Mouse (Mus musculus) CH12.LX (cell line): Measurements from ENCODE around the gene Acvr2b. TPM values are rescaled to one million over a fixed set of nuclear protein-coding genes. Genes with fewer than 3 reads are reported as not detected.

Experiments
- DNase-seq: peaks from one replicate; pipeline ENCODE4 v3.0.0-alpha.2; 2013; ENCODE audit errors: extremely low read depth
- H3K27ac ChIP-seq: 2 replicates; pipeline ENCODE4 v1.5.1; 2012; ENCODE audit warnings: low read depth, mild to moderate bottlenecking, control low read depth, moderate library complexity; ENCODE audit not compliant: insufficient read depth
- H3K27me3 ChIP-seq: replicated peaks from 2 replicates; pipeline ENCODE3; 2012; ENCODE audit warnings: inconsistent platforms
- H3K36me3 ChIP-seq, 2 experiments: replicated peaks in 1 of 2; 2 replicates each; pipeline versions ENCODE3 to v1.6.1; 2012; ENCODE audit warnings: inconsistent platforms in 1 of 2, low read length in 1 of 2, mild to moderate bottlenecking in 1 of 2, mixed read lengths in 1 of 2, moderate library complexity in 1 of 2; ENCODE audit not compliant: control insufficient read depth in 1 of 2, insufficient read depth in 1 of 2
- H3K4me1 ChIP-seq, 2 experiments: 2 replicates each; pipeline ENCODE4 v1.6.1; 2012; ENCODE audit warnings: inconsistent platforms in 1 of 2, moderate library complexity in 1 of 2; ENCODE audit not compliant: insufficient read depth in 2 of 2, control insufficient read depth in 1 of 2
- H3K4me2 ChIP-seq: 2 replicates; pipeline ENCODE4 v1.6.1; 2012; ENCODE audit warnings: low read depth, mild to moderate bottlenecking, control low read depth; ENCODE audit not compliant: poor library complexity, insufficient read depth, severe bottlenecking
- H3K4me3 ChIP-seq, 3 experiments: fragments of 150-350 bp in 1 of 3; sonication (generic) in 1 of 3; replicated peaks in 1 of 3; 2 replicates each; pipeline versions ENCODE3 to v1.5.1; 2011 to 2012; ENCODE audit warnings: low read depth in 2 of 3, low read length in 2 of 3, mild to moderate bottlenecking in 2 of 3, moderate library complexity in 2 of 3, control low read depth in 1 of 3, improper control_type of control experiment in 1 of 3, inconsistent platforms in 1 of 3, mixed read lengths in 1 of 3; ENCODE audit not compliant: poor library complexity in 1 of 3
- H3K79me2 ChIP-seq: replicated peaks from 2 replicates; pipeline ENCODE4 v1.6.1; 2012; ENCODE audit warnings: mild to moderate bottlenecking, moderate library complexity; ENCODE audit not compliant: control insufficient read depth, poor library complexity, insufficient read depth, severe bottlenecking; ENCODE audit errors: extremely low read depth
- H3K9ac ChIP-seq: 2 replicates; pipeline ENCODE4 v1.6.1; 2012; ENCODE audit warnings: low read depth, mild to moderate bottlenecking, control low read depth, moderate library complexity; ENCODE audit not compliant: insufficient read depth
- H3K9me3 ChIP-seq: replicated peaks from 2 replicates; pipeline ENCODE3; 2012; ENCODE audit warnings: low read length, inconsistent platforms, mixed read lengths
- BHLHE40 ChIP-seq: IDR thresholded peaks from 2 replicates; pipeline ENCODE4 v1.6.1; 2011; ENCODE audit warnings: mild to moderate bottlenecking, low read depth, low read length, improper control_type of control experiment
- CHD1 ChIP-seq: IDR thresholded peaks from 2 replicates; pipeline ENCODE4 v1.6.1; 2012; ENCODE audit warnings: low read depth, low read length, improper control_type of control experiment, inconsistent platforms
- CHD2 ChIP-seq: IDR thresholded peaks from 2 replicates; pipeline ENCODE4 v1.6.1; 2011; ENCODE audit warnings: low read length, improper control_type of control experiment
- CTCF ChIP-seq, 2 experiments: IDR thresholded peaks in 1 of 2; conservative IDR thresholded peaks in 1 of 2; 2 replicates each; pipeline ENCODE4 v1.5.1; 2011 to 2012; ENCODE audit warnings: low read depth in 2 of 2, low read length in 2 of 2, improper control_type of control experiment in 1 of 2, inconsistent platforms in 1 of 2, mild to moderate bottlenecking in 1 of 2, moderate library complexity in 1 of 2
- E2F4 ChIP-seq: IDR thresholded peaks from 2 replicates; pipeline ENCODE4 v1.6.1; 2011; ENCODE audit warnings: low read depth, low read length, improper control_type of control experiment; ENCODE audit not compliant: insufficient replicate concordance
- ELF1 ChIP-seq: IDR thresholded peaks from 2 replicates; pipeline ENCODE4 v1.6.1; 2014; ENCODE audit warnings: low read depth, mild to moderate bottlenecking, inconsistent platforms, low read length, improper control_type of control experiment
- EP300 ChIP-seq: IDR thresholded peaks from 2 replicates; pipeline ENCODE4 v1.6.1; 2011; ENCODE audit warnings: low read length, improper control_type of control experiment
- JUN ChIP-seq: IDR thresholded peaks from 2 replicates; pipeline ENCODE4 v1.6.1; 2011; ENCODE audit warnings: low read depth, mild to moderate bottlenecking, low read length, improper control_type of control experiment, moderate library complexity; ENCODE audit not compliant: insufficient read depth
- MAZ ChIP-seq: IDR thresholded peaks from 2 replicates; pipeline ENCODE4 v1.6.1; 2012; ENCODE audit warnings: low read depth, mild to moderate bottlenecking, inconsistent platforms, low read length, improper control_type of control experiment, moderate library complexity
- MXI1 ChIP-seq: IDR thresholded peaks from 2 replicates; pipeline ENCODE4 v1.6.1; 2011; ENCODE audit warnings: mild to moderate bottlenecking, low read depth, low read length, improper control_type of control experiment
- MYC ChIP-seq: IDR thresholded peaks from 2 replicates; pipeline ENCODE4 v1.6.1; 2011; ENCODE audit warnings: low read depth, mild to moderate bottlenecking, improper control_type of control experiment, low read length
- NRF1 ChIP-seq: IDR thresholded peaks from 2 replicates; pipeline ENCODE4 v1.6.1; 2014; ENCODE audit warnings: low read depth, mild to moderate bottlenecking, inconsistent platforms, low read length, improper control_type of control experiment, moderate library complexity
- POLR2A ChIP-seq: IDR thresholded peaks from 2 replicates; pipeline ENCODE4 v1.6.1; 2011; ENCODE audit warnings: low read depth, mild to moderate bottlenecking, improper control_type of control experiment, low read length
- POLR2AphosphoS2 ChIP-seq: IDR thresholded peaks from 2 replicates; pipeline ENCODE4 v1.6.1; 2011; ENCODE audit warnings: low read depth, low read length, improper control_type of control experiment
- RAD21 ChIP-seq: IDR thresholded peaks from 2 replicates; pipeline ENCODE4 v1.6.1; 2011; ENCODE audit warnings: low read depth, mild to moderate bottlenecking, low read length, improper control_type of control experiment, moderate library complexity
- RCOR1 ChIP-seq: conservative IDR thresholded peaks from 2 replicates; pipeline ENCODE4 v1.6.1; 2012; ENCODE audit warnings: low read depth, mild to moderate bottlenecking, inconsistent platforms, low read length, improper control_type of control experiment
- SIN3A ChIP-seq: IDR thresholded peaks from 2 replicates; pipeline ENCODE4 v1.6.1; 2012; ENCODE audit warnings: low read length, improper control_type of control experiment, inconsistent platforms
- SMC3 ChIP-seq: IDR thresholded peaks from 2 replicates; pipeline ENCODE4 v1.6.1; 2011; ENCODE audit warnings: low read depth, low read length, improper control_type of control experiment
- UBTF ChIP-seq: IDR thresholded peaks from 2 replicates; pipeline ENCODE4 v1.6.1; 2012; ENCODE audit warnings: low read depth, mild to moderate bottlenecking, inconsistent platforms, low read length, improper control_type of control experiment, moderate library complexity
- USF2 ChIP-seq: conservative IDR thresholded peaks from 2 replicates; pipeline ENCODE4 v1.6.1; 2011; ENCODE audit warnings: low read depth, low read length, improper control_type of control experiment
- ZC3H11A ChIP-seq: IDR thresholded peaks from 2 replicates; pipeline ENCODE4 v1.6.1; 2012; ENCODE audit warnings: low read depth, mild to moderate bottlenecking, inconsistent platforms, low read length, improper control_type of control experiment
- ZMIZ1 ChIP-seq: IDR thresholded peaks from 2 replicates; pipeline ENCODE4 v1.6.1; 2012; ENCODE audit warnings: low read depth, mild to moderate bottlenecking, inconsistent platforms, low read length, improper control_type of control experiment
- dilution Hi-C: fragments of 300-500 bp; cut with MboI; formaldehyde crosslinking; loops from 2 replicates; pipeline ENCODE4 v1.14.3; 2020; ENCODE audit warnings: low sequenced_read_pairs; ENCODE audit not compliant: extremely low pct_unique_long_range_greater_than_20kb, extremely low pct_ligation_motif_present
- in situ Hi-C: fragments of 300-500 bp; cut with MboI; formaldehyde crosslinking; loops from 3 replicates; pipeline ENCODE4 v1.14.3; 2019; ENCODE audit warnings: low sequenced_read_pairs, low pct_ligation_motif_present, low pct_unique_long_range_greater_than_20kb, mixed read lengths
- polyA plus RNA-seq: library from polyadenylated mRNA; unstranded; fragments of >175 nt; gene quantifications from 2 replicates; pipeline ENCODE4 v1.2.1, GENCODE M21; 2012; ENCODE audit warnings: low read depth; ENCODE audit not compliant: insufficient read length
- total RNA-seq, 2 experiments: library from RNA; depleted of rRNA; stranded (reverse); fragments of 300-350 nt in 1 of 2; fragments of >200 nt in 1 of 2; gene quantifications; 2 replicates each; pipeline ENCODE4 v1.2.3; 2012 to 2014

Acvr2b gene
- total and polyA plus RNA-seq, 3 experiments = 0.30 to 1.5 (median 0.66) TPM

GRCm38 (mm10) chr9:119457122-119457521, 55.2 kb downstream of the Acvr2b start:
- peaks cover 11 to 23% of the 10 kb centered on the region in 2 experiments for H3K4me1 ChIP-seq
- H3K9me3 ChIP-seq = no peaks in the 10 kb centered on the region
- no peak overlapping the region for H3K9ac ChIP-seq
- TF ChIP-seq UBTF = no peak
- TF ChIP-seq JUN = no peak
- no peak for TF ChIP-seq CHD1
- no peak for TF ChIP-seq BHLHE40
- TF ChIP-seq RCOR1 = no peak
- TF ChIP-seq SIN3A = no peak
- TF ChIP-seq NRF1 = no peak
- TF ChIP-seq MYC = no peak
- TF ChIP-seq E2F4 = no peak
- no peak for TF ChIP-seq RAD21
- no peak for TF ChIP-seq MXI1
- no peak for TF ChIP-seq MAZ
- TF ChIP-seq USF2 = no peak
- TF ChIP-seq ELF1 = no peak
- TF ChIP-seq ZMIZ1 = no peak
- TF ChIP-seq POLR2AphosphoS2 = no peak
- no peak for TF ChIP-seq EP300
- TF ChIP-seq, all 38 proteins: peak for 0
- no peak for DNase-seq
- Histone ChIP-seq H3K79me2 (no peaks in the 10 kb centered on the region; the same call in 1 of the 2 replicates), H3K27ac (no peak overlapping the region), H3K4me2 (no peak overlapping the region), H3K36me3 (peaks cover 20 to 73% of the 10 kb centered on the region in 2 experiments), H3K4me3 (no peak overlapping the region), H3K27me3 (no peaks in the 10 kb centered on the region)
- dilution Hi-C loops = no loop called here
- in situ Hi-C loops = loop anchor here (25.0 kb wide), 1 partner anchor 430 kb away; the partner anchor contains the start of gene Wdr48

DNA sequence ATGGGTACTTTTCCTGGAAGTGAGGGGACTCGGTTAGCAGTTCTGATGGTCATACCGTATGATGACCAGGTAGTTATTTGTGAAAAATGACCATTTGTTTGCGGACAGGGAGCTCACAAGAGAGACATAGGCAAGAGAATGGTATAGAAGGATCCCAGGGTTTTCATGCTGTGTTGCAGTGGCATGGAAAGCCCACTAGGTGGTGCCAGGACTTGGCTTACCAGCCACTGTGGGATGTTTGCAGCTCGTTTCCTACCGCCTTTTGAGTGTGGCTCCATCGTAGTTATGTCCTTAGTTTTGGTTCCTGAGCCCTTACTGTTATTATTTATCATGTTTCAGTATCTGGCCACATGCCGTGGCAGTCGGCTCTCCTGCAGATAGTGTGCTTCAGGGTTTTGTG, 58.5 kb downstream of the Acvr2b start:
- Histone ChIP-seq H3K9me3 (no peaks in the 10 kb centered on the region), H3K4me3 (no peak overlapping the region), H3K79me2 (no peaks in the 10 kb centered on the region; the same call in 1 of the 2 replicates), H3K4me1 (peaks cover 1 to 11% of the 10 kb centered on the region in 2 experiments; a peak in 3 of 4 replicates), H3K36me3 (peaks cover 40 to 85% of the 10 kb centered on the region in 2 experiments), H3K4me2 (no peak overlapping the region), H3K27ac (no peak overlapping the region), H3K9ac (no peak overlapping the region)
- dilution Hi-C loops = no loop called here
- peak; percentile 81 for TF ChIP-seq SMC3
- peak; percentile 18; the same call in 1 of the 2 replicates for TF ChIP-seq ZC3H11A
- TF ChIP-seq MYC = no peak
- 0 out of 2 replicates have a peak, but pooled peaks have one; percentile 15 for TF ChIP-seq POLR2A
- TF ChIP-seq CTCF (conservative IDR thresholded peaks at IDR 0.05 in 1 of 2, IDR thresholded peaks at IDR 0.05 in 1 of 2; ENCODE audit: low read depth in 2 of 2, low read length in 2 of 2) = peak; percentile 88 to 99
- TF ChIP-seq CHD2 = no peak
- TF ChIP-seq UBTF = no peak
- peak; percentile 79 for TF ChIP-seq RAD21
- TF ChIP-seq, all 38 proteins: peak for 5
- peak; percentile 60 for DNase-seq
- H3K27me3 ChIP-seq = no peaks in the 10 kb centered on the region
- in situ Hi-C loops = loop anchor here (5.0 to 25.0 kb wide), 3 partner anchors 122 to 427 kb away; partner anchors contain the start of gene Wdr48
